Mouse (Mus musculus) hindbrain, embryonic 16.5 days (tissue): ENCODE results near the gene Oca2. TPM values are rescaled to one million over a fixed set of nuclear protein-coding genes. Genes with fewer than 3 reads are reported as not detected.

Experiments used
- ATAC-seq: fragments of 200-750 bp; cut with Nextera tagmentation; 2 replicates; pipeline ENCODE4 v1.8.0; 2017; ENCODE audit warnings: moderate TSS enrichment, moderate library complexity
- H3K27ac ChIP-seq: fragments of 300-500 bp; sonication (generic); 2 replicates; pipeline ENCODE4 v1.5.1; 2014; ENCODE audit warnings: low read depth, mild to moderate bottlenecking, control low read depth, low read length, moderate library complexity
- H3K27me3 ChIP-seq: fragments of 300-500 bp; sonication (generic); replicated peaks from 2 replicates; pipeline ENCODE4 v1.6.1; 2014; ENCODE audit warnings: low read length; ENCODE audit not compliant: control insufficient read depth, insufficient read depth
- H3K36me3 ChIP-seq: fragments of 300-500 bp; sonication (generic); 2 replicates; pipeline ENCODE4 v1.6.1; 2014; ENCODE audit warnings: mild to moderate bottlenecking, low read length, moderate library complexity, mixed read lengths; ENCODE audit not compliant: control insufficient read depth, insufficient read depth
- H3K4me1 ChIP-seq: fragments of 300-500 bp; sonication (generic); 2 replicates; pipeline ENCODE4 v1.6.1; 2014; ENCODE audit warnings: low read depth, low read length; ENCODE audit not compliant: control insufficient read depth, insufficient read depth
- H3K4me2 ChIP-seq: fragments of 300-500 bp; sonication (generic); 2 replicates; pipeline ENCODE4 v1.6.1; 2014; ENCODE audit warnings: mild to moderate bottlenecking, low read length, control low read depth, moderate library complexity
- H3K4me3 ChIP-seq: fragments of 300-500 bp; sonication (generic); 2 replicates; pipeline ENCODE4 v1.5.1; 2014; ENCODE audit warnings: mild to moderate bottlenecking, low read length, control low read depth, moderate library complexity
- H3K9ac ChIP-seq: fragments of 300-500 bp; sonication (generic); 2 replicates; pipeline ENCODE4 v1.6.1; 2014; ENCODE audit warnings: low read depth, mild to moderate bottlenecking, control low read depth, low read length, moderate library complexity
- H3K9me3 ChIP-seq: fragments of 300-500 bp; sonication (generic); 2 replicates; pipeline ENCODE4 v1.6.1; 2014; ENCODE audit warnings: mild to moderate bottlenecking, low read length, moderate library complexity; ENCODE audit not compliant: control insufficient read depth
- WGBS: fragments of 180-500 bp; shearing (Covaris S2); extraction: QIAGEN DNeasy Blood & Tissue Kit; methylation state at CpG from one replicate; pipeline ENCODE4 v1.1.7; 2014; 5-methylcytosine and 5-hydroxymethylcytosine counted together
- polyA plus RNA-seq: library from polyadenylated mRNA; unstranded; fragments of >200 nt; fragmentation: Nextera tagmentation; extraction: Ambion mirVana; gene quantifications from 2 replicates; pipeline ENCODE4 v1.2.1, GENCODE M21; 2015

Gene Oca2
- polyA plus RNA-seq, 1 experiment from 2014 or later, result 2.3 TPM

DNA sequence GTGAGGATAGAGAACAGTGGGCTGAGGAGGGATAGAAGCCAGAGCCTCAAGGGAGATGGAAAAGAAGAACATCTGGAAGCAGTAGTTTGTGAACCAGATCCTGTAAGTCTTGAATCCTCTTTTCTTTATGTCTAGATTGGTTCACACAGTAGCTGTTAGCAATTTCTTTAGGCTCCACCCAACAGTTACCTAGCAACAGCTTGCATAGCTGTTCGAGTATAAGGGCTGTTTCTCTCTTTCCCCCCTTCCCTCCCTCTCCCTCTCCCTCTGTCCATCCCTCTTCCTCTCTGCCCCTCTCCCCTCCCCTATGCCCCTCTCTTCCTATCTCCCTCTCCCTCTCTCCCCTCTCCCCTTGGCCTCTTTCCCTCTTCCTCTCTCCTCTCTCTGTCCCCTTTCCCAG is 312.2 kb downstream of the Oca2 start:
- H3K36me3 ChIP-seq, result no peaks in the 10 kb centered on the region
- ATAC-seq, result no peak
- 0% methylated on average over 1 of the region's 1 CpGs for WGBS

More for the DNA sequence above, 312.2 kb downstream of the Oca2 start:
- no peaks in the 10 kb centered on the region for H3K9me3 ChIP-seq
- no peak overlapping the region for H3K27ac ChIP-seq
- no peak overlapping the region for H3K9ac ChIP-seq
- H3K4me1 ChIP-seq, result no peaks in the 10 kb centered on the region
- H3K27me3 ChIP-seq, result no peaks in the 10 kb centered on the region
- no peak overlapping the region for H3K4me3 ChIP-seq
- no peak overlapping the region for H3K4me2 ChIP-seq

Other genes with a start within 250 kb of the Oca2 start
- gene Nipa1, start 219.8 kb upstream of the Oca2 start, polyA plus RNA-seq, result 28.7 and 29.9 TPM in 2 replicates
- gene Herc2, start 189.6 kb upstream of the Oca2 start, polyA plus RNA-seq, result 46.1 and 50.0 TPM in 2 replicates